Mouse (Mus musculus): ENCODE measurements around the gene H2al1e. TPM values are rescaled to one million over a fixed set of nuclear protein-coding genes. Genes with fewer than 3 reads are reported as not detected.
"Not testable (repeated sequence)": the region's sequence is repeated elsewhere in the genome, so short reads cannot be mapped to it uniquely, and the experiment has no call there.

H2al1e gene
- total RNA-seq, 1 experiment: not detected

GRCm38 (mm10) chrX:11277083-11277482 lies 34.7 kb upstream of the H2al1e start:
- Histone ChIP-seq H3K9ac (ENCODE audit: insufficient read depth, low read depth, low read length, poor library complexity, severe bottlenecking) (no peak overlapping the region), H3K4me1 (ENCODE audit: control insufficient read depth in 2 of 2, insufficient read depth in 2 of 2, low read length in 2 of 2, poor library complexity in 1 of 2) (no peaks in the 10 kb centered on the region), H3K4me3 (ENCODE audit: insufficient read depth in 1 of 2, low read depth in 1 of 2, low read length in 2 of 2, poor library complexity in 1 of 2, severe bottlenecking in 1 of 2) (no peak overlapping the region), H3K27ac (ENCODE audit: insufficient read depth, low read depth, low read length, poor library complexity, severe bottlenecking) (no peak overlapping the region), H3K36me3 (ENCODE audit: control insufficient read depth, insufficient read depth, low read length, poor library complexity, severe bottlenecking) (no peaks in the 10 kb centered on the region), H3K9me3 (ENCODE audit: control insufficient read depth, insufficient read depth, low read depth, low read length) (no peaks in the 10 kb centered on the region)
- DNase-seq (ENCODE audit: low read depth, low spot score): no peak
- in situ Hi-C loops (cut with MboI; ENCODE audit: low sequenced_read_pairs in 2 of 2, unreplicated experiment in 2 of 2): no loop called here
- no peak for TF ChIP-seq MAFK (IDR thresholded peaks at IDR 0.05; ENCODE audit: insufficient read depth, low read depth, low read length)
- TF ChIP-seq HCFC1 (IDR thresholded peaks at IDR 0.05; ENCODE audit: borderline replicate concordance, insufficient read depth, low read length): no peak
- TF ChIP-seq ZC3H11A (IDR thresholded peaks at IDR 0.05; ENCODE audit: borderline replicate concordance, low read depth, low read length): no peak
- TF ChIP-seq CHD2 (IDR thresholded peaks at IDR 0.05; ENCODE audit: low read depth, low read length): no peak

DNA sequence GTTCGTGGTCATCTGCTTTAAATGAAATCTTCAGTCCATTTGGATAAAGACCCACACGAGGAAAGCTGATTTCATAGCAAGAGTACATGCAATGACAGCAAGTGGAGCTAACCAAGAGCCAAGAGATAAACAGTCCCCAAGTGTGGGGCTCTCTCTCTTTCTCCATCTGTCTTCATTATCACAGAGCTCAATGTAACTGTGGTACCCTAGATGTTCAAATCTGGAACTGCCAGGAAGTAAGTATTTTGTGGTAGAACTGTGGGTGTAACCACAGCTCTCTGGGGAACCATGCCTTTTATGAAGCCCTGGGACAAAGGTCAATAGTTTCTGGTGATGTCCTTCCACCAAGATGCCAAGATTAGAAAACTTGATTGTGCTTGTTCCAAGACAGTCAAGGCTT lies 31.0 kb upstream of the H2al1e start:
- Histone ChIP-seq H3K27ac (ENCODE audit: insufficient read depth, low read depth, low read length, poor library complexity, severe bottlenecking) (no peak overlapping the region), H3K9ac (ENCODE audit: insufficient read depth, low read depth, low read length, poor library complexity, severe bottlenecking) (no peak overlapping the region), H3K9me3 (ENCODE audit: control insufficient read depth, insufficient read depth, low read depth, low read length) (no peaks in the 10 kb centered on the region), H3K4me3 (ENCODE audit: insufficient read depth in 1 of 2, low read depth in 1 of 2, low read length in 2 of 2, poor library complexity in 1 of 2, severe bottlenecking in 1 of 2) (no peak overlapping the region), H3K36me3 (ENCODE audit: control insufficient read depth, insufficient read depth, low read length, poor library complexity, severe bottlenecking) (no peaks in the 10 kb centered on the region), H3K4me1 (ENCODE audit: control insufficient read depth in 2 of 2, insufficient read depth in 2 of 2, low read length in 2 of 2, poor library complexity in 1 of 2) (no peaks in the 10 kb centered on the region)
- TF ChIP-seq MAFK (IDR thresholded peaks at IDR 0.05; ENCODE audit: insufficient read depth, low read depth, low read length) (no peak), CHD2 (IDR thresholded peaks at IDR 0.05; ENCODE audit: low read depth, low read length) (no peak), HCFC1 (IDR thresholded peaks at IDR 0.05; ENCODE audit: borderline replicate concordance, insufficient read depth, low read length) (no peak), ZC3H11A (IDR thresholded peaks at IDR 0.05; ENCODE audit: borderline replicate concordance, low read depth, low read length) (no peak), ZNF384 (IDR thresholded peaks at IDR 0.05; ENCODE audit: low read depth, low read length) (no peak)
- in situ Hi-C loops (cut with MboI; ENCODE audit: low sequenced_read_pairs in 2 of 2, unreplicated experiment in 2 of 2): no loop called here
- no peak for DNase-seq (ENCODE audit: low read depth, low spot score)

- H3K4me3 ChIP-seq (ENCODE audit: insufficient read depth in 1 of 2, low read depth in 1 of 2, low read length in 2 of 2, poor library complexity in 1 of 2, severe bottlenecking in 1 of 2): no peak overlapping the region
- H3K36me3 ChIP-seq (ENCODE audit: control insufficient read depth, insufficient read depth, low read length, poor library complexity, severe bottlenecking): no peaks in the 10 kb centered on the region
- no peaks in the 10 kb centered on the region for H3K9me3 ChIP-seq (ENCODE audit: control insufficient read depth, insufficient read depth, low read depth, low read length)
- H3K27ac ChIP-seq (ENCODE audit: insufficient read depth, low read depth, low read length, poor library complexity, severe bottlenecking): no peak overlapping the region
- H3K9ac ChIP-seq (ENCODE audit: insufficient read depth, low read depth, low read length, poor library complexity, severe bottlenecking): no peak overlapping the region
- H3K4me1 ChIP-seq (ENCODE audit: control insufficient read depth in 2 of 2, insufficient read depth in 2 of 2, low read length in 2 of 2, poor library complexity in 1 of 2): no peaks in the 10 kb centered on the region
- in situ Hi-C loops (cut with MboI; ENCODE audit: low sequenced_read_pairs in 2 of 2, unreplicated experiment in 2 of 2): no loop called here
- DNase-seq (ENCODE audit: low read depth, low spot score): no peak
- TF ChIP-seq HCFC1 (IDR thresholded peaks at IDR 0.05; ENCODE audit: borderline replicate concordance, insufficient read depth, low read length) (no peak), CHD2 (IDR thresholded peaks at IDR 0.05; ENCODE audit: low read depth, low read length) (no peak), ZNF384 (IDR thresholded peaks at IDR 0.05; ENCODE audit: low read depth, low read length) (no peak)
Measured at GRCm38 (mm10) chrX:11288306-11288882, 23.3 kb upstream of the H2al1e start.

GRCm38 (mm10) chrX:11289244-11289643 lies 22.5 kb upstream of the H2al1e start:
- in situ Hi-C loops (cut with MboI; ENCODE audit: low sequenced_read_pairs in 2 of 2, unreplicated experiment in 2 of 2): no loop called here
- no peak overlapping the region for H3K4me3 ChIP-seq (ENCODE audit: insufficient read depth in 1 of 2, low read depth in 1 of 2, low read length in 2 of 2, poor library complexity in 1 of 2, severe bottlenecking in 1 of 2)
- H3K27ac ChIP-seq (ENCODE audit: insufficient read depth, low read depth, low read length, poor library complexity, severe bottlenecking): no peak overlapping the region
- no peaks in the 10 kb centered on the region for H3K36me3 ChIP-seq (ENCODE audit: control insufficient read depth, insufficient read depth, low read length, poor library complexity, severe bottlenecking)
- H3K9ac ChIP-seq (ENCODE audit: insufficient read depth, low read depth, low read length, poor library complexity, severe bottlenecking): no peak overlapping the region
- TF ChIP-seq HCFC1 (IDR thresholded peaks at IDR 0.05; ENCODE audit: borderline replicate concordance, insufficient read depth, low read length) (no peak), ZC3H11A (IDR thresholded peaks at IDR 0.05; ENCODE audit: borderline replicate concordance, low read depth, low read length) (no peak), MAFK (IDR thresholded peaks at IDR 0.05; ENCODE audit: insufficient read depth, low read depth, low read length) (no peak), ZNF384 (IDR thresholded peaks at IDR 0.05; ENCODE audit: low read depth, low read length) (no peak), CHD2 (IDR thresholded peaks at IDR 0.05; ENCODE audit: low read depth, low read length) (no peak)
- H3K4me1 ChIP-seq (ENCODE audit: control insufficient read depth in 2 of 2, insufficient read depth in 2 of 2, low read length in 2 of 2, poor library complexity in 1 of 2): no peaks in the 10 kb centered on the region
- DNase-seq (ENCODE audit: low read depth, low spot score): peak; percentile 26
- H3K9me3 ChIP-seq (ENCODE audit: control insufficient read depth, insufficient read depth, low read depth, low read length): no peaks in the 10 kb centered on the region

- H3K9ac ChIP-seq (ENCODE audit: insufficient read depth, low read depth, low read length, poor library complexity, severe bottlenecking); H3K4me1 ChIP-seq (ENCODE audit: control insufficient read depth in 2 of 2, insufficient read depth in 2 of 2, low read length in 2 of 2, poor library complexity in 1 of 2); H3K27ac ChIP-seq (ENCODE audit: insufficient read depth, low read depth, low read length, poor library complexity, severe bottlenecking); DNase-seq (ENCODE audit: low read depth, low spot score); H3K36me3 ChIP-seq (ENCODE audit: control insufficient read depth, insufficient read depth, low read length, poor library complexity, severe bottlenecking); H3K9me3 ChIP-seq (ENCODE audit: control insufficient read depth, insufficient read depth, low read depth, low read length); in situ Hi-C loops (cut with MboI; ENCODE audit: low sequenced_read_pairs in 2 of 2, unreplicated experiment in 2 of 2); H3K4me3 ChIP-seq (ENCODE audit: insufficient read depth in 1 of 2, low read depth in 1 of 2, low read length in 2 of 2, poor library complexity in 1 of 2, severe bottlenecking in 1 of 2): not testable (repeated sequence)
Measured at GRCm38 (mm10) chrX:11298957-11299356, 12.8 kb upstream of the H2al1e start, which contains the start of gene H2al1a. TSS of gene H2al1a (plus strand) at chrX:11299257.

- in situ Hi-C loops (cut with MboI; ENCODE audit: low sequenced_read_pairs in 2 of 2, unreplicated experiment in 2 of 2); DNase-seq (ENCODE audit: low read depth, low spot score); H3K4me1 ChIP-seq (ENCODE audit: control insufficient read depth in 2 of 2, insufficient read depth in 2 of 2, low read length in 2 of 2, poor library complexity in 1 of 2); H3K4me3 ChIP-seq (ENCODE audit: insufficient read depth in 1 of 2, low read depth in 1 of 2, low read length in 2 of 2, poor library complexity in 1 of 2, severe bottlenecking in 1 of 2); H3K27ac ChIP-seq (ENCODE audit: insufficient read depth, low read depth, low read length, poor library complexity, severe bottlenecking); H3K36me3 ChIP-seq (ENCODE audit: control insufficient read depth, insufficient read depth, low read length, poor library complexity, severe bottlenecking); H3K9me3 ChIP-seq (ENCODE audit: control insufficient read depth, insufficient read depth, low read depth, low read length); H3K9ac ChIP-seq (ENCODE audit: insufficient read depth, low read depth, low read length, poor library complexity, severe bottlenecking): not testable (repeated sequence)
Measured at GRCm38 (mm10) chrX:11302132-11302531, 9.6 kb upstream of the H2al1e start, which contains the start of gene H2al1b. TSS of gene H2al1b (plus strand) at chrX:11302432.

- H3K36me3 ChIP-seq (ENCODE audit: control insufficient read depth, insufficient read depth, low read length, poor library complexity, severe bottlenecking); DNase-seq (ENCODE audit: low read depth, low spot score); H3K4me1 ChIP-seq (ENCODE audit: control insufficient read depth in 2 of 2, insufficient read depth in 2 of 2, low read length in 2 of 2, poor library complexity in 1 of 2); H3K27ac ChIP-seq (ENCODE audit: insufficient read depth, low read depth, low read length, poor library complexity, severe bottlenecking); H3K9me3 ChIP-seq (ENCODE audit: control insufficient read depth, insufficient read depth, low read depth, low read length); H3K9ac ChIP-seq (ENCODE audit: insufficient read depth, low read depth, low read length, poor library complexity, severe bottlenecking); H3K4me3 ChIP-seq (ENCODE audit: insufficient read depth in 1 of 2, low read depth in 1 of 2, low read length in 2 of 2, poor library complexity in 1 of 2, severe bottlenecking in 1 of 2); in situ Hi-C loops (cut with MboI; ENCODE audit: low sequenced_read_pairs in 2 of 2, unreplicated experiment in 2 of 2): not testable (repeated sequence)
Measured at GRCm38 (mm10) chrX:11305355-11305754, 6.4 kb upstream of the H2al1e start, which contains the start of gene H2al1c. TSS of gene H2al1c (plus strand) at chrX:11305655.

Measured in ES-E14 (cell line).